In genomic region chr9:14276481-14277287, GRCm38 (mm10) we compare ENCODE assay signal across 8 mouse cellular contexts. TPM values are rescaled to one million over a fixed set of nuclear protein-coding genes. Genes with fewer than 3 reads are reported as not detected.
DNase-seq lines count a peak whose midpoint lies in the region; ATAC-seq and TF ChIP-seq lines count a peak whose summit lies in the region.

No protein-coding gene starts in this region.

- ATAC-seq in kidney, postnatal 0 days (replicated peaks; ENCODE audit: low FRiP score, low read depth), result peak; percentile 72
- peak; percentile 42 for ATAC-seq in liver, embryonic 14.5 days (ENCODE audit: insufficient read depth)

- no peak for TF ChIP-seq EP300 in liver, embryonic 14.5 days (IDR thresholded peaks at IDR 0.05; ENCODE audit: low read depth)

- H3ac ChIP-seq in C2C12 (ENCODE audit: control insufficient read depth, insufficient read length, low read depth), result peak overlapping the region; percentile 33

- under 1% methylated on average over 43 of the region's 61 CpGs for WGBS in kidney, postnatal 0 days
- WGBS in liver, embryonic 14.5 days (ENCODE audit: insufficient replicate concordance), result 1% methylated on average over 61 of the region's 61 CpGs

- TF ChIP-seq CTCF in C2C12 (IDR thresholded peaks at IDR 0.05; ENCODE audit: control insufficient read depth, insufficient read depth, insufficient read length), result no peak
- TF ChIP-seq CTCF in kidney, postnatal 0 days (IDR thresholded peaks at IDR 0.05; ENCODE audit: low read depth), result no peak
- TF ChIP-seq CTCF in liver, embryonic 14.5 days (IDR thresholded peaks at IDR 0.05; ENCODE audit: low read depth), result no peak

- no peaks in the 10 kb centered on the region for H3K4me1 ChIP-seq in kidney, postnatal 0 days (replicated peaks; ENCODE audit: insufficient read depth, low read length)
- H3K4me1 ChIP-seq in liver, embryonic 14.5 days (replicated peaks; ENCODE audit: control insufficient read depth in 2 of 2, insufficient read depth in 2 of 2, low read length in 1 of 2), result peaks cover 0 to 2% of the 10 kb centered on the region in 2 experiments; a peak in 1 of 4 replicates

- H3K9me3 ChIP-seq in kidney, postnatal 0 days (replicated peaks; ENCODE audit: low read length), result no peaks in the 10 kb centered on the region
- no peaks in the 10 kb centered on the region for H3K9me3 ChIP-seq in liver, embryonic 14.5 days (ENCODE audit: control insufficient read depth, low read length)

- H3K36me3 ChIP-seq in C2C12 (ENCODE audit: control insufficient read depth, insufficient read depth), result no peaks in the 10 kb centered on the region
- no peaks in the 10 kb centered on the region for H3K36me3 ChIP-seq in kidney, postnatal 0 days (ENCODE audit: insufficient read depth, low read length)
- H3K36me3 ChIP-seq in liver, embryonic 14.5 days (replicated peaks; ENCODE audit: control insufficient read depth, insufficient read depth, low read depth), result no peaks in the 10 kb centered on the region

- DNase-seq in T-cell, adult 2 months (ENCODE audit: low spot score), result peak; percentile 66
- peak; percentile 78 for DNase-seq in embryo, embryonic 11 days
- DNase-seq in heart, adult 9 months (ENCODE audit: low spot score in 2 of 2), result peak; percentile 27 to 49
- peak; percentile 56 for DNase-seq in kidney, postnatal 0 days (ENCODE audit: low spot score)
- DNase-seq in liver, embryonic 14.5 days (ENCODE audit: low read depth in 3 of 3, low spot score in 3 of 3), result peak in 1 of 3 experiments; percentile 9
- peak; percentile 26 for DNase-seq in ovary, postnatal 10 days (ENCODE audit: low spot score)
- no peak for DNase-seq in urinary bladder, adult 2 months (ENCODE audit: low spot score)

- H3K79me3 ChIP-seq in C2C12 (ENCODE audit: low read depth), result no peaks in the 10 kb centered on the region

- H3K4me3 ChIP-seq in C2C12 (ENCODE audit: insufficient read depth, poor library complexity, severe bottlenecking), result peak overlapping the region; percentile 40
- peak overlapping the region; percentile 95 for H3K4me3 ChIP-seq in kidney, postnatal 0 days (replicated peaks; ENCODE audit: low read depth, low read length)
- H3K4me3 ChIP-seq in liver, embryonic 14.5 days (ENCODE audit: insufficient read depth in 1 of 2, low read depth in 2 of 2, low read length in 2 of 2), result peak overlapping the region; percentile 57 to 66

- H3K9ac ChIP-seq in kidney, postnatal 0 days (ENCODE audit: low read depth, low read length), result peak overlapping the region; percentile 87
- H3K9ac ChIP-seq in liver, embryonic 14.5 days (replicated peaks), result peak overlapping the region; percentile 34; the same call in 1 of the 2 replicates

- peak overlapping the region; percentile 70 for H3K4me2 ChIP-seq in kidney, postnatal 0 days (ENCODE audit: low read length)
- peak overlapping the region; percentile 65 for H3K4me2 ChIP-seq in liver, embryonic 14.5 days (ENCODE audit: low read depth)

- peak overlapping the region; percentile 98 for H3K27ac ChIP-seq in kidney, postnatal 0 days
- no peak overlapping the region for H3K27ac ChIP-seq in liver, embryonic 14.5 days

- no peaks in the 10 kb centered on the region for H3K79me2 ChIP-seq in C2C12 (ENCODE audit: control insufficient read depth, insufficient read depth)

- H3K27me3 ChIP-seq in C2C12 (ENCODE audit: control insufficient read depth, insufficient read depth, insufficient read length), result no peaks in the 10 kb centered on the region
- no peaks in the 10 kb centered on the region for H3K27me3 ChIP-seq in kidney, postnatal 0 days (ENCODE audit: insufficient read depth, low read length)
- peaks cover 17% of the 10 kb centered on the region for H3K27me3 ChIP-seq in liver, embryonic 14.5 days (ENCODE audit: control insufficient read depth, insufficient read depth, low read length)

TF ChIP-seq in C2C12, 6 proteins besides CTCF, POLR2A, EP300 and RAD21:
- TF ChIP-seq USF1 (IDR thresholded peaks at IDR 0.05; ENCODE audit: low read depth) (no peak), MYOD1 (IDR thresholded peaks at IDR 0.05; ENCODE audit: control insufficient read depth, insufficient read length, low read depth) (no peak), MAX (IDR thresholded peaks at IDR 0.05) (no peak), FOSL1 (IDR thresholded peaks at IDR 0.05; ENCODE audit: insufficient read depth, low read length, poor library complexity, severe bottlenecking) (no peak), MYOG (IDR thresholded peaks at IDR 0.05; ENCODE audit: control insufficient read depth, extremely low read depth, insufficient read length) (no peak), CEBPB (IDR thresholded peaks at IDR 0.05; ENCODE audit: low read depth) (no peak)

RNA-seq across cellular contexts. Expression of gene Sesn3, which starts 1.8 kb away (rescaled TPM):
- 4.9 TPM for polyA plus RNA-seq in C2C12 (2012; fragmentation: generic; extraction: Trizol)
- 12.9 and 15.2 TPM in 2 replicates for polyA plus RNA-seq in kidney, postnatal 0 days (2015; fragmentation: Nextera tagmentation; extraction: Ambion mirVana)
- polyA plus RNA-seq in liver, embryonic 14.5 days (2012; rRNA removed), result 0.83 and 1.1 TPM in 2 replicates
- 1.4 and 1.8 TPM in 2 replicates for polyA plus RNA-seq in liver, embryonic 14.5 days (2014; fragmentation: Nextera tagmentation; extraction: Ambion mirVana)
- polyA plus RNA-seq in urinary bladder, adult 2 months (2012; rRNA removed), result 11.9 and 18.5 TPM in 2 replicates

Comparison
In these comparisons a context has a peak if more than half of its experiments do, and no peak if none do; other contexts are left out.
1. H3K4me3 ChIP-seq: peak in every context shown above with its lines; median percentile 95 in kidney, postnatal 0 days; 62 in liver, embryonic 14.5 days; 40 in C2C12.